Mouse (Mus musculus): ENCODE measurements around the gene Gm13103. TPM values are rescaled to one million over a fixed set of nuclear protein-coding genes. Genes with fewer than 3 reads are reported as not detected.

The Gm13103 gene
- polyA plus RNA-seq (2012; rRNA removed) = not detected in 2 replicates

DNA sequence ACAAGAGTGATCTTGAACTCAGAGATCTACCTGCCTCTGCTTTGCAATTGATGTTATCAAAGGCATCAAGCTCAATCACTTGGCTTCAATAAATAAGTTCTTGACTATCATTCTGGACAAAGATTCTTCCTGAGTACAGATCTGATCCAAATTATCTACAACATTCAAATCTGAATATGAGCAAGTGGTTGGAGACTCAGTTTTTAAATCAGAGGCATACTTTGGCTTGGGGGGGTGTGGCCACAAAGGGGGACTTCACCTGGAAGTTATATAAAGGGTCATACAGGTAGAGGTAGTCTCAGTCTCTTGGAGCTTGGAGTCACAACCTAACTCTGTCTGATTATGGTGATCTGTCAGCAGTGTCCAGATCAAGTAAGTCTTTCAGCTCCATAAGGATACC lies at the start of gene Gm13103:
Gm13103 (plus strand) TSS at position 301 of the 400 bp plus-strand sequence.

DNA sequence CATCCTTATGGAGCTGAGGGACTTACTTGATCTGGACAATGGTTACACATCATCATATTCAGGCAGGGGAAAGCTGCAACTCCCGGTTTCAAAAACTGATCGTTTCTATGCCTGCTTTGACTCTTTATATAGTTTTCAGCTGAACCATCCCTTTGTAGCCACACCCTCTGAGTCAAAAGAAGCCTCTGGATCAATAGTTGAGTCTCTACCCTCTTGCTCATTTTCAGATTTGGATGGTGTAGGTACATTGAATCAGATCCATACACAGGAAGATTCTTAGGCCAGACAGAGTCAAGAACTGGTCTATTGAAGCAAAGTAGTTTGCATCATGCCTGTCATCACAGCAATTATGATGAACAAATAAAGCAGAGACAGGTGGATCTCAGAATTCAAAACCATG lies 30.3 kb upstream of the Gm13103 start, which contains the start of gene Gm13084:
Gm13084 (minus strand) TSS at position 101 of the 400 bp plus-strand sequence.

DNA sequence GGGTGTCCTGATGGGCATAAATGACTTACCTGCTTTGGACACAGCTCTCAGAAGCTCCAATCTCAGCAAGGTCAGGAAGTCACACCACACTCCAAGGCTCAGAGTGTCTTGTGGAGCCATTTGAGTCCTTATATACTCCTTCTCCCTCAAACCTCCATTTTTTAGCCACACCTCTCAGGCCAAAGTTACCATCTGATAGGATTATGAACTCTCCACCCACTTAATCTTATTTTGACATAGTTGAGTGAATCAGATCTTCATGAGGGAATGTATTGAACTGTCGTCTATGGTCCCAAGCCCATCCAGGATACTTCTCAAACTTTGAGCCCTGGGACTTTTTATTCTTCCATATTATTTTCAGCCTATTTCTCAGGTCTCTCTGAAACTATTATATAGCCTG lies 54.0 kb downstream of the Gm13103 start, which contains the start of gene Pramef6:
Pramef6 (minus strand) TSS at position 101 of the 400 bp plus-strand sequence.

Other genes with a start within 250 kb of the Gm13103 start
- not detected in 2 replicates for gene Gm13083, start 231.5 kb upstream of the Gm13103 start, polyA plus RNA-seq (2012; rRNA removed)
- gene Gm13088, start 189.3 kb upstream of the Gm13103 start, polyA plus RNA-seq (2012; rRNA removed) = not detected in 2 replicates
- not detected in 2 replicates for gene Gm13089, start 143.8 kb upstream of the Gm13103 start, polyA plus RNA-seq (2012; rRNA removed)
- gene Gm13078, start 127.0 kb upstream of the Gm13103 start, polyA plus RNA-seq (2012; rRNA removed) = not detected in 2 replicates
- not detected in 2 replicates for gene Gm13023, start 57.1 kb upstream of the Gm13103 start, polyA plus RNA-seq (2012; rRNA removed)
- gene Gm13084, start 30.4 kb upstream of the Gm13103 start, polyA plus RNA-seq (2012; rRNA removed) = not detected in 2 replicates
- not detected in 2 replicates for gene Pramef6, start 53.9 kb downstream of the Gm13103 start, polyA plus RNA-seq (2012; rRNA removed)
- not detected in 2 replicates for gene Pramef25, start 104.5 kb downstream of the Gm13103 start, polyA plus RNA-seq (2012; rRNA removed)
- gene Gm13101, start 120.5 kb downstream of the Gm13103 start, polyA plus RNA-seq (2012; rRNA removed) = not detected in 2 replicates
- not detected in 2 replicates for gene Pramef17, start 147.9 kb downstream of the Gm13103 start, polyA plus RNA-seq (2012; rRNA removed)
- not detected in 2 replicates for gene Pramel4, start 212.6 kb downstream of the Gm13103 start, polyA plus RNA-seq (2012; rRNA removed)